Mouse (Mus musculus) kidney, adult 2 months (tissue): ENCODE measurements around the gene Atf3.

Experiments used
- CTCF ChIP-seq: fragments of 200-500 bp; conservative IDR thresholded peaks from 2 replicates; pipeline ENCODE4 v1.5.1; 2011; ENCODE audit warnings: low read depth, mild to moderate bottlenecking, control low read depth, low read length, moderate library complexity, mixed read lengths; ENCODE audit not compliant: insufficient read depth, insufficient read length
- POLR2A ChIP-seq: fragments of 200-500 bp; IDR thresholded peaks from one replicate; pipeline ENCODE4 v1.6.1; 2011; ENCODE audit warnings: low read depth, low read length, control low read depth

DNA sequence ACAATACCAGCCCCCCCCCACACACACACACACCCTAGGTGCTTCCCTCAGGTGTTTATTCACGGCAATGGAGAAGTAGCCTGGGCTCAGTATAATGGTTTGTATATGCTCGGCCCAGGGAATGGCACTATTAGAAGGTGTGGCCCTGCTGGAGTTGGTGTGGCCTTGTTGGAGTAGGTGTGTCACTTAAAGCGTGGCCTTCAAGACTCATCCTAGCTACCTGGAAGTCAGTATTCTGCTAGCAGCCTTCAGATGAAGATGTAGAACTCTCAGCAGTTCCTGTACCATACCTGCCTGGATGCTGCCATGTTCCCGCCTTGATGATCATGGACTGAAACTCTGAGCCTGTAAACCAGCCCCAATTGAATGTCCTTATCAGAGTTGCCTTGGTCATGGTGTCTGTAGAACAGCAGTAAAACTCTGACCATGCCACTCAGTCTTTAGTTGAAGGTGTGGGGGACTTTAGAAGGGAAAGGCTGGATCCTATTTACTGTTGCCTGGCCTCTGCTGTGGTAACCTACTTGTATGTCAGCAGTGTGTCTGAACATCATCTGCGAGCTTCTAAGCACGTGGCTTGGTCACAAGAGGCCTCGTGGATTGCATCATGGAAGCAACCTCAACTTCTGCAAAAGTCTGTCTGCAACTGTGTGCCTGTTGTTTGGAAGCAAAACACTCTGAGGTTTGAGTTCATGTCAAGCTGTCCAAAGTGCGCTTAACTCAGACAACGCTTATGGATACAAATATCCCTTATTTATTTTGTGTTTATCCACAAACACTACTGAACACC is 16.8 kb downstream of the Atf3 start:
- no peak for TF ChIP-seq POLR2A
- no peak for TF ChIP-seq CTCF
